Mouse (Mus musculus) stomach, embryonic 16.5 days (tissue): Measurements from ENCODE around the gene Rab40c. TPM values are rescaled to one million over a fixed set of nuclear protein-coding genes. Genes with fewer than 3 reads are reported as not detected.

ENCODE experiments used
- ATAC-seq: fragments of 200-750 bp; cut with Nextera tagmentation; 2 replicates; pipeline ENCODE4 v1.8.0; 2017; ENCODE audit warnings: moderate number of reproducible peaks, moderate TSS enrichment; ENCODE audit not compliant: insufficient read depth, low FRiP score
- H3K27ac ChIP-seq: fragments of 300-500 bp; sonication (generic); 2 replicates; pipeline ENCODE4 v1.5.1; 2014; ENCODE audit warnings: low read length
- H3K27me3 ChIP-seq: fragments of 300-500 bp; sonication (generic); 2 replicates; pipeline ENCODE4 v1.6.1; 2014; ENCODE audit warnings: low read length, control low read depth, mixed read lengths; ENCODE audit not compliant: control insufficient read depth, insufficient read depth
- H3K36me3 ChIP-seq: fragments of 300-500 bp; sonication (generic); 2 replicates; pipeline ENCODE4 v1.6.1; 2014; ENCODE audit warnings: low read length; ENCODE audit not compliant: control insufficient read depth, insufficient read depth
- H3K4me1 ChIP-seq: fragments of 300-500 bp; sonication (generic); 2 replicates; pipeline ENCODE4 v1.6.1; 2014; ENCODE audit warnings: low read length, control low read depth, mixed read lengths; ENCODE audit not compliant: control insufficient read depth, insufficient read depth
- H3K4me2 ChIP-seq: fragments of 300-500 bp; sonication (generic); 2 replicates; pipeline ENCODE4 v1.6.1; 2014; ENCODE audit warnings: low read depth, low read length, mixed read lengths
- H3K4me3 ChIP-seq: fragments of 300-500 bp; sonication (generic); replicated peaks from 2 replicates; pipeline ENCODE4 v1.5.1; 2014; ENCODE audit warnings: mild to moderate bottlenecking, low read length
- H3K9ac ChIP-seq: fragments of 300-500 bp; sonication (generic); 2 replicates; pipeline ENCODE4 v1.6.1; 2014; ENCODE audit warnings: low read length
- H3K9me3 ChIP-seq: fragments of 300-500 bp; sonication (generic); replicated peaks from 2 replicates; pipeline ENCODE4 v1.6.1; 2016; ENCODE audit warnings: low read length, control low read depth; ENCODE audit not compliant: control insufficient read depth
- WGBS: fragments of 180-500 bp; shearing (Covaris S2); extraction: QIAGEN DNeasy Blood & Tissue Kit; methylation state at CpG from one replicate; pipeline ENCODE4 v1.1.7; 2014; 5-methylcytosine and 5-hydroxymethylcytosine counted together
- polyA plus RNA-seq: library from polyadenylated mRNA; unstranded; fragments of >200 nt; fragmentation: Nextera tagmentation; extraction: Ambion mirVana; gene quantifications from 2 replicates; pipeline ENCODE4 v1.2.1, GENCODE M21; 2015

Rab40c gene
- polyA plus RNA-seq, 1 experiment from 2014 or later, result 26.3 TPM

DNA sequence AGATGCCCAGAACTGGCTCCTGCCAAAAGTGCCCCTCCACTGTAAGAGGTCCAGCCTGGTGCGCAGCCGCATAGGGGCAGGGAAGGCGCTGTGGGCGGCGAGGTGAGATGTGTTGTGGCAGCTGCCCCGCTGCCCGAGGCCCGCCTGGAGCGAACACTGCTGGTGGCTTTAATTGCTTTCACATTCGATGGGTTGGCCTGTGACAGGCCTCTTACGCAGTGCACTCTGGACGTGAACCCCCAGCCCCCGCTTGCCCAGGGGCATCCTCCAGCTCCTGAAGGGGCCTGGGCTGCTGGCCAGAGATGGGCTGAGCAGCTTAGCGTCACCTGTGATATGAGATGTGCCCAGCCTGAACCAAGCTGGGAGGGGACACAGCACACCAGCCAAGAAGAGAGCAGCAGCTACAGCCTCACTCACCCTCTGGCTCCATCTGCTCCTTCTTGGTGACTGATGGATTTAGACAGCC lies 38.1 kb upstream of the Rab40c start:
- WGBS, result 88% methylated on average over 14 of the region's 14 CpGs
- Histone ChIP-seq H3K4me2 (no peak overlapping the region), H3K9ac (no peak overlapping the region), H3K36me3 (0 out of 2 replicates have a peak, but pooled peaks cover 4% of the 10 kb centered on the region), H3K4me3 (no peak overlapping the region), H3K27ac (no peak overlapping the region), H3K9me3 (no peaks in the 10 kb centered on the region), H3K27me3 (peaks cover 9% of the 10 kb centered on the region), H3K4me1 (no peaks in the 10 kb centered on the region)
- ATAC-seq, result no peak

DNA sequence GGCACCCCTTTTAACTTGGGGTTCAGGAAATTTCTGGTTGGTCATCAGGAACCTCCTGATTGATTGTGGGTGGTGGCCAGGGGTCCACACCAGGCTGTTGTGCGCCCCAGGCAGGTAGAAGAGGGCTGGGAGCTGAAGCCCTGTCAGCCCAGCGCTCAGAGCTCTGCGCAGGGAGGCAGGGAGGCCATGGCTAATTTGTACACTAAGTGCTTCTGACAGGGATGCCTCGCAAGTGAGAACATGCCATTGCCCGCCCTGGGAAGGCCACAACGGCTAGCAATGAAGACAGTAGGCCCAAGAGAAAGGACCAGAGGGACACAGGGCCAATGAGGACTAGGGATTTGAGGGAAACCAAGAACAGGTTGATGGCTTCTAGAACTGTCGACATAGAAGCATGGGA lies 37.1 kb upstream of the Rab40c start:
- ATAC-seq, result no peak

GRCm38 (mm10) chr17:25956201-25956600 lies 36.7 kb upstream of the Rab40c start:
- H3K4me1 ChIP-seq, result peaks cover 7% of the 10 kb centered on the region
- no peak overlapping the region for H3K4me2 ChIP-seq
- H3K9me3 ChIP-seq, result no peaks in the 10 kb centered on the region
- H3K27me3 ChIP-seq, result peaks cover 22% of the 10 kb centered on the region
- no peak overlapping the region for H3K27ac ChIP-seq
- H3K4me3 ChIP-seq, result no peak overlapping the region
- no peak for ATAC-seq
- H3K9ac ChIP-seq, result no peak overlapping the region
- H3K36me3 ChIP-seq, result 0 out of 2 replicates have a peak, but pooled peaks cover 4% of the 10 kb centered on the region
- 74% methylated on average over 7 of the region's 7 CpGs for WGBS

More for the DNA sequence above, 37.1 kb upstream of the Rab40c start:
- Histone ChIP-seq H3K27me3 (peaks cover 18% of the 10 kb centered on the region), H3K36me3 (0 out of 2 replicates have a peak, but pooled peaks cover 4% of the 10 kb centered on the region), H3K9ac (no peak overlapping the region), H3K9me3 (no peaks in the 10 kb centered on the region), H3K4me1 (peaks cover 5% of the 10 kb centered on the region), H3K27ac (no peak overlapping the region), H3K4me2 (no peak overlapping the region), H3K4me3 (no peak overlapping the region)
- WGBS, result 81% methylated on average over 7 of the region's 7 CpGs

GRCm38 (mm10) chr17:25955736-25956135 lies 36.2 kb upstream of the Rab40c start:
- no peak overlapping the region for H3K9ac ChIP-seq
- H3K36me3 ChIP-seq, result 0 out of 2 replicates have a peak, but pooled peaks cover 4% of the 10 kb centered on the region
- 47% methylated on average over 3 of the region's 3 CpGs for WGBS
- peaks cover 27% of the 10 kb centered on the region for H3K27me3 ChIP-seq
- ATAC-seq, result no peak
- H3K4me1 ChIP-seq, result peaks cover 8% of the 10 kb centered on the region
- no peak overlapping the region for H3K27ac ChIP-seq
- H3K9me3 ChIP-seq, result no peaks in the 10 kb centered on the region
- H3K4me2 ChIP-seq, result no peak overlapping the region
- H3K4me3 ChIP-seq, result no peak overlapping the region

DNA sequence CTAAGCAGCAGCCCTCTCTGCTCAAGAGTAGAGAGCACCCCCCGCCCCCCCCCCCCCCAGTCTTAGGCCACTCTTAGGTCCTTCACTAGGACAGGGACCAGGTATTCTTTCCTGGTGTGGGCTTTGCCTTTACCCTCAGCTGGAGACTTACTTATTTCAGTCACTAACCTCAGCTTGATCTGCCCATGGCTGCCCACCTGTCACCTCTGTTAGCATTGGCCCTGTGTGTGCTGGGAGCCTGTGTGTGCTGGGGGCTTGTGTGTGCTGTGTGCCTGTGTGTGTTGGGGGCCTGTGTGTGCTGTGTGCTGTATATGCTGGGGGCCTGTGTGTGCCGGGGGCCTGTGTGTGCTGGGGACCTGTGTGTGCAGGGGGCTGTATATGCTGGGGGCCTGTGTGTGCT lies 35.1 kb upstream of the Rab40c start:
- H3K4me3 ChIP-seq, result no peak overlapping the region
- H3K9ac ChIP-seq, result no peak overlapping the region
- no peak overlapping the region for H3K27ac ChIP-seq
- H3K4me2 ChIP-seq, result no peak overlapping the region
- WGBS, result 62% methylated on average over 2 of the region's 2 CpGs
- H3K9me3 ChIP-seq, result no peaks in the 10 kb centered on the region
- H3K27me3 ChIP-seq, result peaks cover 37% of the 10 kb centered on the region
- 0 out of 2 replicates have a peak, but pooled peaks cover 4% of the 10 kb centered on the region for H3K36me3 ChIP-seq
- ATAC-seq, result no peak
- H3K4me1 ChIP-seq, result peaks cover 8% of the 10 kb centered on the region

DNA sequence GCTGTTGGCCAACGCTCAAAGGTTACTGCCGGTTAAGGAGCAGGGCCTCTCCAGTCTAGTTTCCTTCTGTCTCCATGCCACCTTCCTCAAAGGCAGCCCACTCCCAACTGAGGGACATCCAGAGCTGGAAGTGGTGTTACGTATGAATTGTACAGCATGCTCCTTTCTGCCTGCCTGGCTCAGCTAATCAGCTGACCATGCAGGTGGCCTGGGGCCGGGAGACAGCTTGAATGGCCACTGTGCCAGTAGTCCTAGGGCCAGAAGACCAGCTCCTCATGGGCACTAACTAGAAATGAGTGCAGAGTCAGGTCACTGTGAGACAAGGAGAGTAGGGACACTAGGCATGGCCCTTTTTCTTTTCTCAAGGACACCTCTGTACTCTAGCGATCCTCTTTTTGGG lies 33.6 kb upstream of the Rab40c start:
- no peak overlapping the region for H3K4me2 ChIP-seq
- H3K4me1 ChIP-seq, result peaks cover 8% of the 10 kb centered on the region
- H3K27me3 ChIP-seq, result peaks cover 38% of the 10 kb centered on the region
- H3K9me3 ChIP-seq, result no peaks in the 10 kb centered on the region
- H3K27ac ChIP-seq, result no peak overlapping the region
- H3K4me3 ChIP-seq, result no peak overlapping the region
- no peak overlapping the region for H3K9ac ChIP-seq
- no peak for ATAC-seq
- no peaks in the 10 kb centered on the region for H3K36me3 ChIP-seq
- WGBS, result 80% methylated on average over 5 of the region's 5 CpGs

DNA sequence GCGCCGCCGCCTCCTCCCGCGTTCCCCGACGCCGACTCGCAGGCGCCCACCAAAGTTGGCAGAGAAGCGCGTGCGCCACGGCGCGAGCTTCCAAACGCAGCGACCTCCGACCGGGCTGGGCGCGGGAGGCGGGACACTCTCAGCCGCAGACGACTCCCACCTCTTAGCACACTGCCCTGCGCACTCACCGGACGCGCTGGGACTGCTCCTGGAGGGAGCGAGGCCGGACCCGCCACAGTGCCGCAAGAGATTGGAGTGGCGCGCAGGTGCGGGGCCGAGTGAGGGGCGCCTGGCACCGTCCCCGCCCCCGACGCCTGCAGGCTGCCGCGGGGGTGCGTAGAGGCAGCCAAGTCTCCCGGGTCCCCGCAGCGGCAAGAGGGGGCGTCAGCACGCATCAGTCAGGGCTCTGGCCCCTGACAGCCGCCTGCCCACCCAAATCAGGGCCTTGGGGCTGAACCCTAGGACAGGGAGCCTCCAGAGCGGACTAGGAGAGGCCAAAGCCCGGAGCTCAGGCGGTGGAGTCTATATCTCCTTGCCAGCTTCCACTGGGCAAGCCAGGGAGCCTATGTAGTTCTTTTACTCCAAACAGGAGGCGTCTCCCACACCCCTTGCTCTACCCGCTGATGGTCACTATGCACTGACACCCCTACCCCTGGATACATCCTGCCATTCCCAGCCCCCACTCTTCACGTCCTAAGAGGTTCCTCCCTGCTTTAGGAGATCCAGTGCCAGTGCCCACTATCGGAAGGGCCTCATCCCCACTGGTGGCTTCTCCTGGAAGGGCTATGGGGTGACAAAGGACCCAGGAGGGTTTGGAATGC lies 32.5 kb upstream of the Rab40c start, which contains the start of gene A930017K11Rik:
A930017K11Rik (minus strand) TSS at position 763 of the 821 bp plus-strand sequence.
- Histone ChIP-seq H3K27ac (no peak within 1 kb of the TSS), H3K4me1 (peaks cover 8% of the 10 kb centered on the region), H3K36me3 (no peaks in the 10 kb centered on the region), H3K9ac (peak within 1 kb of the TSS; percentile 56), H3K4me2 (peak within 1 kb of the TSS; percentile 72), H3K4me3 (peak within 1 kb of the TSS; percentile 48), H3K9me3 (no peaks in the 10 kb centered on the region), H3K27me3 (peaks cover 38% of the 10 kb centered on the region)
- 1% methylated on average over 58 of the region's 58 CpGs for WGBS
- ATAC-seq, result no peak

DNA sequence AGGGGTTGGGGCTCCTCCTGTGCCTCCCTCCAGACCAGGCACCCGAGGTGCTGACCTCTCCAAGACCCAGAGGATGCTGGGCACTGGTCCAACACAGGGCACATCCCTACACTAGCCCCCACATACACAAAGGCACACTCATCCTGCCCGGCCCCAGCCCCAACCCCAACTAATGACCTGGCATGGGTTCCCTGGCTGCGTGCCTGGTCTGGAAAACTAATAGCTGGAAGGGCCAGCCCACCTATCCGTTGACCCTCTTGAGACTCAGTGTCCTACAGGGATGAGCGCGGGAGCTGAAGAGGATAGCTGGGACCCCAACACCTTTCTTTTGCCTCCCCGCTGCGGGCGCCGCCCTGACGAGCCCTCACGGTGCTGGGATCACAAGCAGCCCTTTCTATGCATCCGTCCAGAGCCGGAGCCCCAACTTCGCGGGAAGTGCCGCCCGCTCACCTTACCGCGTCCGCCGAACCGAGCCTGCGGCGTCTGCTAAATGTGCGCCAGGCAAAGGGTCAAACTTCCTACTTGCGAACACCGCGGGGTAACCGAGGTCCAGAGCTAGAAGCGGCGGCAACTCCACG lies 31.8 kb upstream of the Rab40c start:
- Histone ChIP-seq H3K4me2 (peak overlapping the region; percentile 72), H3K9ac (peak overlapping the region; percentile 56), H3K9me3 (no peaks in the 10 kb centered on the region), H3K4me3 (peak overlapping the region; percentile 48), H3K36me3 (no peaks in the 10 kb centered on the region), H3K27me3 (peaks cover 38% of the 10 kb centered on the region), H3K4me1 (peaks cover 8% of the 10 kb centered on the region), H3K27ac (no peak overlapping the region)
- WGBS, result under 1% methylated on average over 33 of the region's 33 CpGs
- ATAC-seq, result no peak

DNA sequence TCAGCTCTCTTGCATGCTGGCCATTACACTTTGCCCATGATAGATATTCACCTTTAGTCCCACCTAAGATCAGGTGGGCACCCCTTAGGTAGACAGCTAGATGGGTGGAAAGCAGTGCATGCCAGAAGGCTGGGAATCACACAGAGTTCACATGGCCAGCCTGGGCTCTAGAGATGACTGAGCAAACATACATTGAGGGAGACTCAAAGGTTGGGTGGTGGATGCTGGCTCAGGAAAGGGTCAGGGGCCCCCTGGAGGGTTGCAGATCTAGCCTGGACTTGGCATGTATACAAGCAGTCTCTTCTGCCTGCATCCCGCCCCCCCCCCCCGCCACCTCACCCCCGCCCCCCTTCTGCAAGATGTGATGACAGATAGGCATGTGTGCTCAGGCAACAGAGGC lies 31.2 kb upstream of the Rab40c start:
- ATAC-seq, result no peak
- H3K9me3 ChIP-seq, result no peaks in the 10 kb centered on the region
- peaks cover 8% of the 10 kb centered on the region for H3K4me1 ChIP-seq
- H3K36me3 ChIP-seq, result no peaks in the 10 kb centered on the region
- no peak overlapping the region for H3K4me2 ChIP-seq
- H3K27ac ChIP-seq, result no peak overlapping the region
- no peak overlapping the region for H3K4me3 ChIP-seq
- 0% methylated on average over 2 of the region's 3 CpGs for WGBS
- H3K9ac ChIP-seq, result no peak overlapping the region
- H3K27me3 ChIP-seq, result peaks cover 38% of the 10 kb centered on the region
